Mouse (Mus musculus): ENCODE measurements around the gene Hist1h2bg.
"Not testable (repeated sequence)": the region's sequence is repeated elsewhere in the genome, so short reads cannot be mapped to it uniquely, and the experiment has no call there.

The Hist1h2bg gene

DNA sequence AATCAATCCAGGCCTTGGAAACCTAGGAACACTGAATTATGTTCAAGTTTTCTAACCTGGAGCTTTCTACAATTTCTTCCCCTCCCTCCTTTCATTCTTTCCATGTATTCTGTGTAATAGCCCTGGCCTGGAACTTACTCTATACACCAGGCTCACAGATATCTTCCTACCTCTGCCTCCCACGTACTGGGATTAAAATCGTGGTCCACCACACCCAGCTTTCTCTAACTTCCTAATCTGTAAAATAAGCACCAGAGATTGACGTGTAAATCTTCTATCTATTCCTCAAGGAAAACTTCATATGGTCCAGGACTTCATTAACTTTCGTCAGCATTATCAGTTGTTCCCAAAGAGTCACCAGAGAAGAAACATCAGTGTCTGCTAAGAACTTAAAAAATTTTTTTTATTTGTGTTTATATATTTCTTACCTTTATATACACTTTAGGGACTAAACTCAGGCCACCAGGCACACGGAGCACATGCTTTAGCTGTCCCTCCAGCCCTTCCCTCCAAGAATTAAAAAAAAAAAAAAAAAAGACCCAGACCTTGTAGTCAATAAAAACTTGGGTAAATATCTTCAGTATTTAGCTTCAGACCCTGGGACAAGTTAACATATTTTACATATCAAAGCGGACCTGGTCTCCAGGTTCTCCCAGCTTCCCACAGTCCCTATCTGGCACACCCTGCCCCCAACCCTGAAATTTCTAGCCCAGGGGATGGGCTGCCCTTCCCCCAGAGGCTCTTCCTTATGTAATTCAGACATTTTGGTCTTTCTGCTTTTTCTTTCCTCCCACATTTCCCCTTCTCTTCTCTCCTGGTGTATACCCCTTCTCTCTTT is 11.2 kb downstream of the Hist1h2bg start:
- DNase-seq (ENCODE audit: low spot score in 2 of 2) = no peak

DNA sequence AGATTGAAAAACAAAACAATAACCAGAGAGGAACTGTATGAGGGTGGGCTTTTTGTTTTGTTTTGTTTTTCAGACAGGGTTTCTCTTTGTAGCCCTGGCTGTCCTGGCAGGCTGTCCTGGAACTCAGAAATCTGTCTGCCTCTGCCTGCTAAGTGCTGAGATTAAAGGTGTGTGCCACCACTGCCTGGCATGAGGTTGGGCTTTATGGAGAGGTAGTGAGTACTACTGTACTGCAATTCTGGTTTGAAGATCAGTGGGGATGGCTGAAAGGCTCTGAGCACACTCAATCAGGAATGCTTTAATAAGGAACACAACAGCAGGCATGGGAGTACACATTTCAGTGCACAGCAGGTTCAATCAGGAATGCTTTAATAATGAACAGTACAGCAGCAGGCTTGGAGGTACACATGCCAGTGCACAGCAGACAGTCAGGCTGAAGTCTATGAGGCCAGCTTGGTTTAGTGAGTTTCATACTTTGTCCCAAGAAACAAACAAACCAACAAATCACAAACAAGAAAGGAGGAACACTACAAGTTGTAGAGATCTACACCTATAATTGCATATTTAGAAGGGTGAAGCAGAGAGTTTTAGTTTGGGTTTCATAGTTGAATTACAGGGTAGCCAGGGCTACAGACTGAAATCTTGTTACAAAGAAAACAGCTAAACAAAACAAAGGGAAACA is 12.3 kb downstream of the Hist1h2bg start:
- DNase-seq (ENCODE audit: low spot score in 2 of 2) = no peak

DNA sequence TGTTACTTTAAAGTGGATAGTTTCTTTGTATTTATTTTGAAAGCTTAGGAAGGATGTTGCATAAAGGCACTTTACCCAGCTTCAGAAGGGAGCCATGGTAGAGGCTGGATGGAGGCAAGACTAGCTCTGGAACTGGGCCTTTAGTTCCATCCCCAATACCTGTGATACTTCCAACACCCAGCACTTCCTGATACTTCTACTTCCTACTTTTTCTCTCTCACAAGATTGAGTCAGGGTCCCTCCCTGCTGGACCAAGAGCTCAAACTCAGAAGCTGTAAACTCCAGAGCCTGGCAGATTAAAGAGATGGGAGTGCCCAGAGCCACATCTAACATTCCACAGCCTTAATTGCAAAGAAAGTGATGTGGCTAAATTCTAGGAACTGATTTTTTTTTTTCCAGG is 13.1 kb downstream of the Hist1h2bg start:
- no peak for DNase-seq (ENCODE audit: low spot score in 2 of 2)

DNA sequence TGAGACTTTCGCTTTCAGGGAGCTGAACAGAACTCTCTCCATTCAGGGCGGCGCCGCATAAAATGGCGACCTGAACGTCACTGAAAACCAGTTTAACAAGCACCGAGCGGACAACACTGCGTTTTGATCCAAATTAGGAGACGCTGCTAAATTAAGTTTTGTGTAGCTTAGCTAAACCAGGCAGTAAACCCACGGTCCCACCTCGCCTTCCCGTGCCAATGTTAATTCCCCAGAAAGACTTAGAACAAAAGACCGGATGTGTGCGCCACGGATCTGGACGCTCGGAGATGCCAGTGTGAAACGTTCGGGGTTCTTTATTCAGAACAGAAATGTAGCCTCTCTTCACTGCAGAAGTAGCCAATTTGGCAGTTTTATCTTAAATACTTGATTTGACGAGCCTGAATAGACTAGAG is 13.8 kb downstream of the Hist1h2bg start:
- DNase-seq (ENCODE audit: low spot score in 2 of 2) = peak; percentile 69 to 75

DNA sequence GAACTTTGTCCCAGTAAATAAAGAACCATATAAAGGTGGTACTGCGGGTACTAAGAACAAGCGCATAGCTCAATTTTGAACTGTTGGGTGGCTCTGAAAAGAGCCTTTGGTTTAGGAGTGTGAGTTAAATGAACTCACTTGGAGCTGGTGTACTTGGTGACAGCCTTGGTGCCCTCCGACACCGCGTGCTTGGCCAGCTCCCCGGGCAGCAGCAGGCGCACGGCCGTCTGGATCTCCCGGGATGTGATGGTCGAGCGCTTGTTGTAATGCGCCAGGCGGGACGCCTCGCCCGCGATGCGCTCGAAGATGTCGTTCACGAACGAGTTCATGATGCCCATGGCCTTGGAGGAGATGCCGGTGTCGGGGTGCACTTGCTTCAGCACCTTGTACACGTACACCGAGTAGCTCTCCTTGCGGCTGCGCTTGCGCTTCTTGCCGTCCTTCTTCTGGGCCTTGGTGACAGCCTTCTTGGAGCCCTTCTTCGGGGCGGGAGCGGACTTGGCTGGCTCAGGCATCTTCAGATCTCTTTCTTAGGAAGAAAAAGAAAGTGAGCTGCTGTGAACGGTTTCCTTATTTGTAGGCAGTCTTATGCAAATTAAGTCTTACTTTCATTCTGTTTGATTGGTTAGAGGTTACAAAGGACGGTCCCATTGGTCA is 14.4 kb downstream of the Hist1h2bg start:
- DNase-seq (ENCODE audit: low spot score in 2 of 2) = peak; percentile 88 to 93

DNA sequence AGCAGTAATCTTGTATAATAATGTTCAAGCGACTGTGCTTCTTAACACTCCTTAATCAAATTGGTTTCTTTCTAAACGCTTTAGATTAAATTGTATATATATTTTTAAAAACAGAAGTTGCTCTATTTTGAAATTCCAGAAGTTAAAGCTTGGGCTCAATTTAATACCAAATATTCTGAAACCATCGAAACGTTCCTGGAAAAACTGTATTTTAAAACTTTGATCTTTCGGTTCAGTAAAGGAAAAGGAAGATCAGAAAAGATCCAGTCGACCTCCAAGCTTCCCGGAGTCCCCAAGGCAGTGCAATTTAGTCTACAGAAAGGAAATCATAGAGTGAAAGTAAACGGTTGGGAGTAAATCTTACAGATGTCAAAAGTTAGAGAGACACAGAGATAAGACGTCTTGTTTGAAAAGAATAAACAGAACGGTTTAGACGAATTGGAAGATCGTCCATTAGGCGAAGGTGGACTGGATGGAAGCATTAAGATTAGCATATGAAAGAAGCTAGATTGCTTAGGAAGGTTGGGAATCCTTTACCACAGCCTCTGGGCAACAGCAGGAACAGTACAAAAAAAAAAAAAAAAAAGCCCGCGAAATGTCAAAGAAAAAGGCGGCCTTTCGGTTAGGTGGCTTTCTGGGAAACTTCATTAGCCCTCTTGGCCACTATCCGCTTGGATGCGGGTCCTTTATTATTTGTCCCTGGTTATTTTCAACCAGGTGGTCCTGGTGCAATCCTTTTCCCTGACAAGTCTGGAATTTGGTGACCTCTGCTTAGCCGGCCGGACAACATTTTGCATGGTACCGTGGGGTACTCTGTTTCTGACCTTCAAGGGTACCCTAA is 15.1 kb downstream of the Hist1h2bg start:
- no peak for DNase-seq (ENCODE audit: low spot score in 2 of 2)

DNA sequence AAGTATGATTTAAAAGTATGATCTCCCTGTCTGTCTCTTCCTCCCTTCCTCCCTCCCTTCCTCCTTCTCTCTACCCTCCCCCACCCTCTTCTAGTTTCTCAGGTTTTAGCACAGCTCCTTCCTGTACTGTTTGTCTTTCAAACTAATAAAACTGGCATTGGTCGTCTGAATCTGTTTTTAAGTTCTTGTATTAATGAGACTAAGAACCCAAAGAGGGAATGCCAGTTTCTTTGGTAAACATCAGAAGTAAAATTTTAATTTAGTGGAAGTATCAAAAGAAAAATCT is 15.7 kb downstream of the Hist1h2bg start:
- DNase-seq (ENCODE audit: low spot score in 2 of 2) = no peak

DNA sequence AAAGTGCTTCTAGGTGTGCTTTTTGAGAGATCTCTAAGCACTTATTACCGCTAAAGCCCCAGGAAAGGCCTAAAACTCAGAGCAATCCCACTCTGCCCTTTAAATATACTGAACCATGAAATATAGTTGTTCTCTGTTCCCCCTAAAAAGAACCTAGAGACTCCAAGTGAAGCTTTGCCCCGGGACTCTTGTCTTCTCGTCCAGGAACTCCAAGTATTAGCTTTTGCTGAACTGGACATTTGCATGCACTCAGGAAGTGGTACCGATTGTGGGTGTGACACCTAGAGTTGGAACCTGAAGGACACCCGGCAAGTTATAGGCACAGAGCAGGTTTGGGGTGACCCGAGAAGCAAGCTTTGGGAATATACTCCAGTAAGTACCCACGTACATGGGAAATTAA is 20.0 kb downstream of the Hist1h2bg start:
- DNase-seq (ENCODE audit: low spot score in 2 of 2) = no peak

DNA sequence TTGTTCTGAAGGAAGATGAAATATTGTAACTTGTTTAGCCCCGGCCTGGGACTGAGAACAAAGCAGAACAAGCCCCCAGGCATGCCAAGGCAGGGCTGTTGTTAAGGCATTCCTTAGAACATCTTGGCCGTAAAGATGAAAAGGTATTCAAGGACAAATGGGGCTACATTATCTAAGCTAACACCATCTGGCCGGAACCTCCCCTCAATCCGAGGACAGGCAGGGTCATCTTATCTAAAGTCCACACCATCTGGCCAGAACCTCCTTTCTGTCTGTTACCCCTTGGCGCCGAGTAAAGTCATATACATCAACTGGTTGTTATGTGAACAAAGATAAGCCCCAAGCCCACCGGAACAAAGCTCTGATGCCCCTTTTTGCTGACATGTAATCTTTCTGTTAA is 20.7 kb downstream of the Hist1h2bg start:
- DNase-seq (ENCODE audit: low spot score in 2 of 2) = not testable (repeated sequence)

DNA sequence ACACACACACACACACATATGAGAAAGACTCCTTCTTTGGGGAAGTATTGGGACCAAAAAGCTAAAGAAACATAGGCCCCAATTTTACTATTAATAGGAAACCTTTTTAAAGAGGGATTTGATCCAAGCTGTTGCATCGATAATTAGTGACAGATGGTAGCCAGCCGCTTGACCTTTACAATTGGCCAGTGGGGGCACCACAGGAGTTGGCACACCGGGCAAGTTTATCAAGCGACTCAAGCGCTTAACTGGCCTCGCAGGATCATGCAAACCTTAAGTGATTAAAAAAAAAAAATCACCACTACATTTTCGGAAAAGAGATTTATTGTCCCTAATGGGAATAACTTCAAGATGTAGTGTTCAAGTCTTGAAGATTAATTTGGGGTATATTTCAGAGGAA is 21.4 kb downstream of the Hist1h2bg start:
- DNase-seq (ENCODE audit: low spot score in 2 of 2) = no peak

DNA sequence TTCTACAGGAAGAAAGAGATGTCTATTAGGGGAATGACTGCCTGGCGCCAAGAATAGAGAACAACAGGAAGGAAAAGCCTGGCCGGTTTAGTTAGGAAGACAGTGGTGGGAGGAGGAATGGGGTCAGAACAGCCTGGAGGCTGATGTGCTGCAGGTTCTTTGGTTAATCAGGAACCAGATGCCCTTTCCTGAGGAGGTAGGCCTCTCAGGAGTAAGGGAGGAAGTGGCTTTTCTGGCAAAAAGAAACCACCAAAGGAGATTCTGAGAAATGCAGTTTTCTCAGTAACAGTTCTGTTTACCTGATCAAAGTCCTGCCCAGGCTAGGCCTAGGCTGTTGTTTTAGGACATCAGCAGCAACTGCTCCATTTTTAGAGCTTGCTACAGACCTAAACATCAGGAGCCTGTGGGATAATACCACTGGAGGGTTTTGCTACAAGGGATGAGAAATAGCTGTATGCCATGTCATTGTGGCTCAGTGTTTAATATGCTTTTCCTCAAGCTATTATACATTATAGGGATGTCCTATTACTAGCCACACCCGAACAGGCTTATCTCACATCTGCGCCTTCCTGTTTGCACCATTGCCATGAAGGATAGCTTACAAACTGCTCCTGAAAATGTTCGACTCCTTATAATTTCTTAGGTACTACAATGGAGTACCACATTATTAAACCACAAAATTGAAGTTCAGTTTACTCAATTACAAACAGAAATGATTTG is 22.0 kb downstream of the Hist1h2bg start:
- no peak for DNase-seq (ENCODE audit: low spot score in 2 of 2)

DNA sequence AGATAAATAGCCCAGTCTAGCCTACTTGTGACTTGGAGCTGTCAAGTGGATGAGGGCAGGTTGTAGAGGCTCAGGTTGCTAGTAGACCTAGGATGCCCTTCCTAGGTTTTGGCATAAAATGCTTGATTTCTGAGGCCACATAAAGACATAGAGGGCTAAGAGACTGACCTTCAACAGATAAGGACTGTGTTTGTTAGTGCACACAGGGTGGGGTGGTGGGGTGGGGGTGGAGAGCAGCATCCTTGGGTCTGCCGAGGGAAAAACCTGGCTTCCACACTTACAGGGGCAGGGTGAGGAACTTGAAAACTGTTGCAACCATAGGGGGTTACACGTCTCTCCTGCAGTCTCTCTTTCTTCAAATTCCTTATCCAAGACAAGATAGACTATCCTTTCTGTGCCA is 24.0 kb downstream of the Hist1h2bg start:
- DNase-seq (ENCODE audit: low spot score in 2 of 2) = no peak

DNA sequence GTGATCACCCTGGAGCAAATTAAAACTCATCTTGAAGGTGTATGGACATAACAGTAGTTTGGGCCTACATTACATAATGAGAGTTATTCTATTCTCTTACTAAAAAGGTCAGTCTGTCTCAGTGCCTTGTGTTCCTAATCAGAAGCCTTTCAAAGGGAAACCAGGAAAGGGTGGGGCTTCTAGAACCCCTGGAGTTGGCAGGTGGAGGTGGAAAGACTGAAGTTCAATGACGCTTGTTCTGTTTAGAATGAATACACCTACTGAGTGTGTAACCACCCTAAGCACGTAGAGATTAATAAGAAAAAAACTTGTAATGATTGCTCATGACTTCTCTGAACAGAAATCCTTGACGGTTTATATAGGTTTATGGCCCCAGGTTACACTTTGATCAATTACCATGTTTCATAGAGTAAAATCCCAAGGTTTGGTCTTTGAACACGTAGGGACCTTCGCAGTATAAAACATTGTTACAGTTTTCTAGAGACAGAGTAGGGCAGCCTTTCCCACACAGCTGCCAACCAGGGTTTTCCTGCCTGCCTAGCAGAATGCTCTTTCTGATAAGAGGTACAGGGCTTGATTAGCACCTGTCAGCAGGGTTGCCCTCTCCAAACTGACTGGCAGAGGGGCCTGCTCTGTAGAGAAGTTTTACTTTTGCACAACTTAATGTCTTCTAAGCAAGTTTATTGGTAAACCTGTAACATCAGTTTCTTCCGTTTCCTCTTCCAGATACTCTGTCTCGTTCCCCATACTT is 24.6 kb downstream of the Hist1h2bg start:
- no peak for DNase-seq (ENCODE audit: low spot score in 2 of 2)

DNA sequence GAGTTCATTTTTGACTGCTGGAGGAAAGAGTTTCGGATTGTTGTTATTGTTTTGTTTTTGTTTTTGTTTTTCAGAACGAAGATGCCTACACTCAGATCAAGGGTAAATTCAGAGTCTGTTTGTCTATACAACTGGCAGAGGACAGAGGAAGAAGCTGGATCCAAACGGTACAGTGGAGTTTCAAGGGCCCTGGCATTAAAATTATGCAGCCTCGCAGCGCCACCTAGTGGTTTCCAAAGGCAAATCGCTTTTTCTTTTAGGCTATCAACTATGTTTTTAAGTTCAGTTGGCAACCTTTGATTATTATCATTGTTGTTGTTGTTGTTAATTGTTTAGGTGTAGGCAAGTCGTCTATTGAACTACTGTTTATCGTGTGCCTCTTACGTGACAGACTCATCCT is 26.8 kb downstream of the Hist1h2bg start:
- peak in 1 of 2 experiments; percentile 74 for DNase-seq (ENCODE audit: low spot score in 2 of 2)

DNA sequence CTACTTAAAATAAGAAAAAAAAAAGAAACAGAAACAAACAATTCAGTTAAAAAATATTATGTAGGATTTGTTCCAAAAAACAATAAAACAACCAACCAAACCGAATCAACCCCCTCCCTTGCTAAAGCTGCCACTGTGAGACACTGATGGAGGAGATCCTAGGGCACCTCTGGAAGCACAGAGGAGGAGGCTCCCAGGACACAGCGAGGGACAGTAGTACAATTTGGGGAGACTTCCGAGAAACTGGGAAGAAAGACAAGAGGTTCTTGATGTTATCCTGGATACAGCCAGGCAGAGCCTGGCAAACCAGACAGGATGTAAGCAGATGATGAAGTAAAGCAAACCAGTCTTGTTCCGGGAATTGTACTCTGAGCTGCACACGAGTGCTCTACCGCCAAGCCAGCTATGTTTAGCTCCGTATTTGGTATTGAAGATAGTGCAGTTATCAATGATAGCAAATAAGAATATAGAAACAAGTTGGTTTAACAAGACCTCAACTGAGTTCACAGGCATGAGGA is 32.0 kb downstream of the Hist1h2bg start:
- DNase-seq (ENCODE audit: low spot score in 2 of 2) = no peak

DNA sequence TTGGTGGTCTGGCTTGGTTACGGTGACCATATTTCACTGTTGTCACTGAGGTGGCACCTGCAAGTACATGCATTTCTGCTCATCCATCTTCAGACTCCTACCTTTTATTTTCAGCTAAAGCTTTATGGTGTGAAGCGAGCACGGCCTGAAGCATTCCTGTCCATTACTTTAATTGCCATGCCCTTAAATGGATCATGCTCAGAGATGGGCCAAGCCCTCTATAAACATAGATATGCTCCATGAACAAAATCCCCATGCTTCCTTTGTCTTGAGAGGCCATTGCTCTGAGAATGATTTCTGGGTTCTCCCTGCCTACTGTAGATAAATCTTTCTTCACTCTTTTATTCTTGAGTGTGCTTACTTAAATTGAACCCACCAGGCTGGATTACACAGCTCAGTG is 33.3 kb downstream of the Hist1h2bg start:
- DNase-seq (ENCODE audit: low spot score in 2 of 2) = no peak

DNA sequence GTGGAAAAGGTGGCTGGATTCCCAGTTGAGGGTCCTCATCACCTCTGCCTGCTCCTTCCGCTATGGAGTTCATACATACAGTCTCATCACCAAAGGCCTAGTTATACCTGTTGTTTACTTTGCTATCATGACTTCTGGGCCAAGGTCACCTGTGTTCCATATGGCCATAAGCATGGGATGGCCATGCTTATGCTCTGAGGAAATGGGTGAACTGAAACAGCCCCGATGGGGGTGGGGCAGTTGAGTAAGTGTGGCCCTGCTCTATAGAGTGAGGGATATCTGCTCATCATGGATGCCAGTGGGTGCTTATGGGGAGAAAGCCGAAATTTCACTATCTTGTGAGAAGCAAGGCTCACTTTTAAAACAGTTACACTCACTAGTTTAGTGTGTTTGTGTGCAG is 33.9 kb downstream of the Hist1h2bg start:
- no peak for DNase-seq (ENCODE audit: low spot score in 2 of 2)

DNA sequence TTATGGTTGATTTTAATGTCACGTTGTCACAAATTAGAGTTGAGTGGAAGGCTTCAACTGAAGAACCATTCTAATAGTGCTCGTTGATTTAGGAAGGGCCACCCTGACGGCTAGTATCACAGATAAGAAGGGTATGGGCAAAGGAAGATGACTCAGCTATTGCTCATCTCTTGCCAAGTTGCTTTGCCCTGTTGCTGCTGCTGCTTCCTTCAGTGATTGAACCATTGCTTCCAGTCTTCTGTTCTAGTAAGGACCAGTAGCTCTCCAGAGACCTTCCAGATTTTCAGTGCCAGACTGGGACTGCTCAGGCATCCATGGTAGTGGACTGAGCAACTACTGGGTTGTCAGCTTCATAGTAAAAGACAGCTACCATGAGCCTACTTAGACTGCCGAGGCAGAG is 38.0 kb downstream of the Hist1h2bg start:
- no peak for DNase-seq (ENCODE audit: low spot score in 2 of 2)

DNA sequence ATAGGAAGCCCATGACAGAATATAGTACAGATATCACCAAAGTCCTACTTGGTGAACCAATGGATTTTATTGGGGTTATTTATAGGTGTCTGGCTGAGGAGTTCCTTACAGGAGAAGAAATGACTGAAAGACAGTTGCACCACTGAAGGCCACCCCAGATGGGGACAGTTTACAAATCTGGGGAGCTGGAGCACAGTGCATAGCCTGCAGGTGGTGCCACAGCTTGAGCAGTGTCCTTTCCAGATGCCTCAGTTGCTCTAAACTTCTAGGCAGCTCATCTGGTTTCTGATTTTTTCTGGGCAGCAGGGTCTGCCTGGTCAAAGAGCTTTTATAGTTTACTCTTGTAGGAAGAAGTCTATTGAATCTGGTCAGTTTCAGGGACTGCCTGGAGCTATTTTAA is 38.6 kb downstream of the Hist1h2bg start:
- no peak for DNase-seq (ENCODE audit: low spot score in 2 of 2)

DNA sequence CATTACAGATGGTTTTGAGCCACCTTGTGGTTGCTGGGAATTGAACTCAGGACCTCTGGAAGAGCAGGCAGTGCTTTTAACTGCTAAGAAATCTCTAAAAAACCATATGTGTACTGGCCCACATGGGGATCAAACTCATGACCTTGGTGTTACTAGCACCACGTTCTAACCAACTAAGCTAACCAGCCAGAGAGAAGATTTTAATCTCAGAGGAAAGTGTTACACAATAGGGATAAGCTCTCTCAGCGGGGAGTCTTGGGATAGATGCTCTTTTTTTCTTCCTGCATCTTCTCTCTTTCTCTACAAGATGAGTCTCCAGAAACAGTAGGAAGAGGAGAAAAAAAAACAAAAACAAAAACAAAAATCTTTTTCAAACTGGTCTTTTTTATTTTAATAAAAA is 39.2 kb downstream of the Hist1h2bg start:
- no peak for DNase-seq (ENCODE audit: low spot score in 2 of 2)

DNA sequence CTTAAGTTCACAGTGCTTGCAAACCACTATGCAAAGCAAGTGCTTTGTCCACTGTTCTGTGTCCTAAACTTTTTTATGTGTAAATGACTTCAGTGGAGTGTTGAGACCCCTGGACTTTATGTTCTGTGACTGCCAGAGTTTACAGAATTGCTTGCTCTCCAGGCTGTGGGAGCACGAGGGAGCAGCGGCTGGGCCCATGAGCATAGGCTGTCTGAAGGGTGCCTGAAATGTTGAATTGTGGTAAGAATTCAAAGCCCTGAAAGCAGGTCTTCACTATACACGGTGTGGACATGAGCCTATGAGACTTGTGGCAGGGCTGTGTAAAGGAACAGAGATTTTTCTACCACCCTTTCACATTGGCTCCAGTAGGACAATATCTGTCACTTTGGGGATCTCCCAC is 40.4 kb downstream of the Hist1h2bg start:
- no peak for DNase-seq (ENCODE audit: low spot score in 2 of 2)

All from heart, adult 9 months (tissue).